Mouse (Mus musculus): ENCODE results near the gene Abca2.

DNA sequence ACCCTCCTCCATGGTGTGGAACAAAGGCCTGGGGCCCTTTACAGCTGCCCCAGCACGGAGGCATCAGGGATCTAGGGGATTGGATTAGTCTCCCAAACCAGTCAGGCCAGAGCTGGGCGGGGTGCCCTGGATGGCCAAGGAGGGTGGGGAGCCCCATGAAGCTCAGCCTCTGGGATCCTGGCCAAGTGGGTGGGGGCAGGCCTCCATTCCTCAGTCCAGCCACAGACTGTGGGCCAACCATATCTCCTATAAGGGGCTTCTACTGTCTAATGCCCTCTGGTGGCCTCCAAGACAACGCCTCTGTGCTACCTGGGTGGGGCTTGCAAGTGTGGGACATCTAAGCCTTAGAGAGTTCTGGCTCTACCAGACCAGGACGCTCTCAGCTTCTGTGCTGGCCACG, 30.4 kb downstream of the Abca2 start:
- no peak for TF ChIP-seq EP300 (IDR thresholded peaks at IDR 0.05; ENCODE audit: low read depth)
- TF ChIP-seq CTCF (IDR thresholded peaks at IDR 0.05; ENCODE audit: low read depth) = no peak; the same call in 1 of the 2 replicates
